Mouse (Mus musculus) gonadal fat pad, adult 2 months (tissue): ENCODE measurements at regions not wholly inside any gene's neighbourhood (a gene's known extent, or its start where the extent isn't known, plus 50 kb on each side); places are given as distances from the start of the nearest gene placed in this dataset.

Experiments used
- DNase-seq: peaks from one replicate; pipeline ENCODE4 v3.0.0-alpha.2; 2012; ENCODE audit warnings: low read depth

DNA sequence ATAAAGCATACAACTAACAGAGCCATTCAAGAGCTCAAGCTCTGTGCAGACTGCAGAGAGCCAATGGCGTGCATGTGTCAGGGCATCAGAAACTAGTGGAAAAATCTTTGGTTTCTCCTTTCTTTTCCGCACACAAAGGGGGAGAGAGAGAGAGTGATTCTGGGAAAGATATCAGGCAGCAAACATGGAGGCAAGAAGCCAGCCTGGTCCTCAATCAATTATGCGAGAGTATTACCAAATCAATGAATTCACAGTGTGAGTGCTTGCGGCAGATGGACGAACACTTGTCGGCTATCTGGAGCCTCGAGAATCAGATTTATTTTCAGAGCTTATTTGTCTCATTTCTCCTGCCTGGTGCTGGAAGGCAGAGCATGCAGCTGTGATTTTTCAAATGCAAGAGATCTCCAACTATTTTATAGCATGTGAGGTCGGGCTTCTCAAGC, 230.6 kb downstream of the Snx10 start:
- DNase-seq = no peak

DNA sequence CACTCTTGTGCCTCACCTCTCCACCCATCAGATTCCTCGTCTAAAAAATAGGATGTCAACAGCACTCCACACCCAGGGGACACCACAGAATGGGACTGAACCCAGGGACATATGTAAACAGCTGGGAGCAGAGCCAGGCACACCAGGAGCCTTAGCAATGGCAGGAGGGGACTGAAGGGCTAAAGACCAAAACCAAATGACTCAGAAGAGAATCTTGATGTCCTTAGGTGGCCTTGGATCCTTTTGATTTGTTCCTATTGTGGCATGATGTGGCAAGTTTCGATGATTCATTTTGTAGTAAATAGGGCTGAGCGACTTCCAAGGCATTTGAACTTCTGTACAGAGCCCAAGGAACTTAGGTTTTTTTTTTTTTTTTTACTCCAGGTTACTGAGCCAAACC, 233.4 kb downstream of the Snx10 start:
- no peak for DNase-seq

- DNase-seq = no peak
These were observed 234.0 kb downstream of the Snx10 start for GRCm38 (mm10) chr6:51757746-51758145.

GRCm38 (mm10) chr6:51758781-51759180, 235.1 kb downstream of the Snx10 start:
- no peak for DNase-seq

DNA sequence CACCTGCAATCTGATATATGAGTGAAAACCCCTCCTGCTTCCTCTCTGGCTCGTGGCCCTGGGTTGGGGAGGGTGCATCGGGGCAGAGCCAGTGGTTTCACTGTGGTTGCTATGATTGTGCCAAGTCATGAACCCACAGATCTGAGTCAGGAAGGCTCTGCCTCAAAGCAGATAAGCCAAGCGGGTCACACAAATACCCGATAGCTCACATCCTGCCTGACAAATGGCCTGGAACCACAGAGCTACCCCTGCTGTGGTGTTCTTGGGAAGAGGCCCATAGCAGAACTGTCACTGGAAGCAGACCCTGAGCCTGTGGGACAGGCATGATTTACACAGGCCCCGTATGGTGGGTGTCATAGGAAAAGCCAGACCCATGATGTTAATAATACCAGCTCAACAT, 236.7 kb downstream of the Snx10 start:
- no peak for DNase-seq

- DNase-seq = no peak
These were observed 237.8 kb downstream of the Snx10 start for GRCm38 (mm10) chr6:51761506-51761905.

DNA sequence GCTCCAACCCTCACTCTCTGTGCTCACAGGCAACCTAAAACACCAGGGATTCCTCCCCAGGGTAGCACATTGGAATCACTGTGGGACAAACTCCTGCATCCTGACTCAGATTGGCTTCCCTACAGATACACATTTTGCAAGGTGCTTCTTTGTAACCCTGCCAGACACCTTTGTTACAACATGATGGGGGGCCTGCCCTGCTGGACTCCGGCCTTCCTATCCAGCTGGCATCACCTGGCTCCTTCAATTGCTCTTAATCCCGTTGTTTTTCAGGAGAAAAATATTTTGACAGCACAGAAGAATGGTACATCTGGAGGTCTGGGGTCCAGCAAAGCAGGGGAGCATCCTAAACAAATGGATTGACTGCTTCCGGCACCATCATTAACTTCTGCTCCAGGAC, 242.8 kb downstream of the Snx10 start:
- DNase-seq = no peak

DNA sequence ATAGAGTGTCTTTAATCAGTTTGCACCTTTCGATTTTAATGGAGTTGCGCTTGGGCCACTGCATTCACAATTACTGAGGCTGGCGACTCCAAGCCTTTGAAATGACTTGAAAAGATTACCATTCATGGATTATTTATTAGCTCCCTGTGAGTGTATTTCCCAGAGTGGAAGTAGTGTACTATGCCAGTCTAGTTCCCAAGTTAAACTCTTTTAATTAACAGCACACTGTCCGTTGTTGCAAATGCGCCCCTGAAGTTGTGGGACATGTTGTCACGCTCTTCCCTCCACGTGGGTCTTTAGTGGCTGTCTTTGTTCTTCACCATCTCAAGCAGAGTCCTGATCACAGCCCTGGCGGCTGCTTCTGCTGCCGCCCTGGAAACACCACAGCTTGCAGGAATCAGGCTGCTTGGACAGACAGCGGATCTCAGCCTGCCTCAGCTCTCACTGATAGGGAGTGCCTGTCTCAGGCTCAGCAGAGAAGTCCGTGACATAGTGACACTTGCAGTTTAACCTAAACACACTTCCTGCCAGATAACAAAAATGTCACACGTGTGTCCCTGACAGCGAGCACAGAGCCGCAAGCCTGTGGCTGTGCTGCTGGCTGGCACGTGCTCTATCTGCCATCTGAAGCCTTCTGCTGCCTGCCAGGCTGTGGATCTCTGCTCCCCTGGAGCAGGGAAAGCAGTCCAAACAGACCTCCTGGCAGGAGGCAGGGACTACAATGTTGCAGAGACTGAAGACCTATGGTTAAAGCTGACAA, 244.1 kb downstream of the Snx10 start:
- no peak for DNase-seq

GRCm38 (mm10) chr6:51771001-51771400, 241.3 kb downstream of the Skap2 start:
- peak; percentile 41 for DNase-seq

DNA sequence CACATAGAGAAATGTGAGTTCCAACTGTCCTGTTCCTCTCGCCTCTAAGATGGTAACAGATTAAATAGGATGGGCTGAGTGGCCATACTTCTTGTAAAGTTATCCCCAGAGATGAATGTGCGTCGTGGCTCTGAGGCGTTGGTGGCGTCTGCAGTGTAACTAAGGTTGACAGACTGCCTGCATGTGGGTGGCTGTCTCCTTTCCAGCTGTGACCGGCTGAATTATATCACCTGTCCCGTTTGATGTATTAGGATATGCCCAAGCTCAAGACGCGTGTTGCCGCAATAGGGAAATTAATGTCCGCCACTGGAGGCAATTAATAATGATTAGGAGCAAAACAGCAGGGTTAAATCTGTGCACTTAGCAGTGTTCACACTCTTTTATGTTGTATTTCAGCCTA, 240.9 kb downstream of the Skap2 start:
- peak; percentile 51 for DNase-seq

GRCm38 (mm10) chr6:51774771-51775170, 237.6 kb downstream of the Skap2 start:
- no peak for DNase-seq

GRCm38 (mm10) chr6:51785615-51786014, 226.7 kb downstream of the Skap2 start:
- no peak for DNase-seq

GRCm38 (mm10) chr6:51786836-51787235, 225.5 kb downstream of the Skap2 start:
- DNase-seq = no peak

DNA sequence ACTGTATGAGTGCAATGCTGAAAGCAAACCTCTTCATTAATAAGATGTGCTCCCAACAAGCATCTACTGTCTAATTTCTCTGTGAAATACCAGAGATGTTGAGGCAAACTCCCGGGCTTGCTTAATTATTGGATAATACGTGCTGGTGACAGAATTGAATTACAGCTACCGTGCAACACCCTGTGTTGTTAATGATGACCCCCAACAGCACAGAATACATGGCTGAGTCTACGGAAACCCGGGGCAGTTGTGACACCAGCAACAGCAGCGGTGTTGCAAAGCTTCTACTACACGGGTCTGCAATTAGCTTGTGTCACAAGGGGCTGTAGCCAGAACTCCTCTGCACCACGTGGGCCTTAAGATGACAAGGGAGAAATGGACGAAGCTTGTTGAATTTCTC, 224.2 kb downstream of the Skap2 start:
- DNase-seq = no peak

DNA sequence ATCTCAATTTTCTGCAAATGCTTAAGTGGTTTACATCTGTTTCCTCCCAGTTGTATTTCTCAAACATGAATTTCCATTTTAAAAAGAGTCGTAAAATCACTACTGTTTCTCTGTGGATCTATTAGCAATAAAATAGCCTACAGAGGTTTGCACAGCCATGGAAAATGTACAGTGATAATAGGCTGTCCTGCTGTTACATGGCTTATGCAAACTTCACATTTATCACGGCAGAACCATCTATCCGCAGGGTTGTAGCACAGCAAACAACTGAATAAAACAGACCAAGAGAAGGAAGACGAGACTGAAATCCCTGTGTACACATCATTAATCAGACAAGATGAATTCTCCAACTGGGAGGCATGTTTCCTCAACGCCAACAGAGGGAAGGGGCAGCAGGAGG, 222.1 kb downstream of the Skap2 start:
- DNase-seq = no peak

DNA sequence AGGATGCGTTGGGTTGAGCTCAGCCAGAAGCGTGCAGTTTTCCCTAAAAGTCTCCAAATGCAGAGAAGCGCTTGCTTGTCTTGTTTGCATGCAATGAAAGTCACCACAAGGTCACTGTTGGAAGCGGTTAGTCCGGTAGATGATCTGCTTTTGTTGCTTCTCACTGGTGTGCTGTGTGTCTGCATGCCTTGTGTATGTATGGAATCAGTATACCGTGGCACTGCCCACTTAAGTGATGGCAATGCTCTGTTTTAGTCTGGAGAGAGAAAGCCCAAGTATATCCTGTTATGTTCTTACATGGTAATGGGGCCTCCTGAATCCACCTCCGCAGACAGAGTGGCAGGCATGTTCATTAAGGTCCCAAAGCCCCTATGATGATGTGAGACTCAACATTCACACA, 221.7 kb downstream of the Skap2 start:
- no peak for DNase-seq

DNA sequence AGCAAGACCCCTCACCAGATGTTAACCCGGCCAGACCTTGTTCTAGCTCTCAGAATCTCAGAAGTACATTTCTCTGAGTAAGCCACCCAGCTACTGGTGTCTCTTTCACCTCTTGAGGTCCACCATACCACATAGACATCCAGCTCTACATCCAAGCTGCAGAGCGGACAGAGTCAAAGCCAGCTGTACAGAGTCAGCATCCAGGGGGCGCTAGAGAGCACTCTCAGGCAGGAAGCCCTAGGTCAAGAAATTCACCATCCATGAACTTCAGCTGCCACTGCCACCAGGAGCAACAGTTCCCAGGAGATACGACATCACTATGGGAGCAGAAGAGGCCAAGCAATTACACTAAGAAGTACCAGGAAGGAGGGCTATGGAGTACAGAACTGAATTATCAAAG, 217.0 kb downstream of the Skap2 start:
- DNase-seq = no peak

- DNase-seq = no peak
These were observed 213.6 kb downstream of the Skap2 start for GRCm38 (mm10) chr6:51798577-51799240.

- DNase-seq = no peak
These were observed 206.7 kb downstream of the Skap2 start for GRCm38 (mm10) chr6:51805656-51806055.
